Mouse (Mus musculus): ENCODE results near the gene Ptger3.
A peak's percentile ranks its signal among the peaks of the same experiment; 100 is the strongest.

Ptger3 gene

DNA sequence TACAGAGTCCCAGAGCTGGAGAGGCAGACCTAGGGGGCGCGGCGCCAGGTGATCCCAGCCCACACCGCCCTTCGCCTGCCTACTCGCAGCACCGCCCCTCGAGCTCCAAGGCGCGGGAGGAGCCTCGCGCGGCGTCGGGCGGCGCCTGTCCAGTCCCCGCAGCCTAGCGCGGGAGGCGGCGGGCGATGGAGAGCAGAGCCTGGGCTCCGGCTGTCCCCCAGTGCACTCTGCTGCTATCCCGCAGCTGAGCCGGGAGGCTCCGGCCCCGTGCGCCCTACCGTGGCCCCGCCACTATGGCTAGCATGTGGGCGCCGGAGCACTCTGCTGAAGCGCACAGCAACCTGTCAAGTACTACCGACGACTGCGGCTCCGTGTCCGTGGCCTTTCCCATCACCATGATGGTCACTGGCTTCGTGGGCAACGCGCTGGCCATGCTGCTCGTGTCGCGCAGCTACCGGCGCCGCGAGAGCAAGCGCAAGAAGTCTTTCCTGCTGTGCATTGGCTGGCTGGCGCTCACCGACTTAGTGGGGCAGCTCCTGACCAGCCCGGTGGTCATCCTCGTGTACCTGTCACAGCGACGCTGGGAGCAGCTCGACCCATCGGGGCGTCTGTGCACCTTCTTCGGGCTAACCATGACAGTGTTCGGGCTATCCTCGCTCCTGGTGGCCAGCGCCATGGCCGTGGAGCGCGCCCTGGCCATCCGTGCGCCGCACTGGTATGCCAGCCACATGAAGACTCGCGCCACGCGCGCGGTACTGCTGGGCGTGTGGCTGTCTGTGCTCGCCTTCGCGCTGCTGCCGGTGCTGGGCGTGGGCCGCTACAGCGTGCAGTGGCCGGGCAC lies at the start of gene Ptger3:
Gene Ptger3, plus strand, starts transcription at position 168 of the 841 bp plus-strand sequence.
- DNase-seq = peak; percentile 8 to 49

DNA sequence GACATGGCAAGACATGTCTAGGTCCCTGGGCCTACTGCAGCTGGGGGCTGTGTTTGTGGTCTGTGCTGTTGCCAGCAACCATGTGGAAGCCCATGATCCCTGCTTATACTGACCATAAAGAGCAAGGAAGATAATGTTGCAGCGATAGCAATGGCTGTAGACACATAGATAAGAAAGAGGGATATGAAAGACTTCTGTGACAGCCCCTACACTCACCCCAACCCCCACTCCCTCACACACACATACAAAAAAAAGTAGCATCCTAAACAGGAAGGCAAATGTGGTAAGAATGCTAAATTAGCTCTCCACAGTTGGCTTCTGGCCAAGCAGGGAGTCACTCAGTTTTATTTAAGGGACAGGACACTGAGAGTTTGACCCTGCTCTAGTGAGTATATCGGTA lies 48.7 kb upstream of the Ptger3 start:
- no peak for DNase-seq

DNA sequence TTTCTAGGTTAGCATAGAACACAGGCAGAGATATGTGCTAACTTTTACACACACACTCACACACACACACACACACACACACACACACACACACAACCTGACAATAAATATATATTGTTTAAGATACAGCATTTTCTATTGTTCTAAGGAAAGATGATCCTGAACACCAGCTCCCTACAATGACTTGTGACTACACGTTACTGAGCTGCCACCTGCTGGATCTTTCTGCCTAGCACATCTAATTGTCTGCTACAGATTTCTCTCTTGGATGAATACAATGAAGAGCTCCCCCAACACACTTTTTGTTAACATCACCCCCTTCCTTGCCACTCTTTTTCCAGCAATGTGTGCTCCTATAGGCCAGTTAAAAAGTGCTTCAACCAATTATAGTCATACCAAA lies 46.3 kb upstream of the Ptger3 start:
- DNase-seq = peak in 1 of 2 experiments; percentile 17

DNA sequence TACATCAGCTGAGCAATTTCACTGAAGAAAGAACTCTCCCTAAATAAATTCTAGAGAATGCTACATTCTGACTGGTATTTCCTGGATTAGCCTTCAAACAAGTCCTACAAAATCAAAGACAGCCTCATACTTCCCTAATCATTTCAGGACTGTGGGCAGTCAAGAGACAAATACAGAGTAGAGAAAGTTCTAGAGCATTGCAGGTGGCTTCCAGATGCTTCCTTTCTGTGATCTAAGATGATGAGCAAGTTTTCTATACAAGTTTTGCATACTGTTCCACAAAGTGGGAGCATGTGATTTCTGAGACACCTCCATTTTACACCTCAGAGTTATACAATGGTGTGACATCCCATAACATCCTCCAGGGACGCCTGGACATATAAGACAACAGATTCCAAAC lies 42.9 kb upstream of the Ptger3 start:
- DNase-seq = no peak

DNA sequence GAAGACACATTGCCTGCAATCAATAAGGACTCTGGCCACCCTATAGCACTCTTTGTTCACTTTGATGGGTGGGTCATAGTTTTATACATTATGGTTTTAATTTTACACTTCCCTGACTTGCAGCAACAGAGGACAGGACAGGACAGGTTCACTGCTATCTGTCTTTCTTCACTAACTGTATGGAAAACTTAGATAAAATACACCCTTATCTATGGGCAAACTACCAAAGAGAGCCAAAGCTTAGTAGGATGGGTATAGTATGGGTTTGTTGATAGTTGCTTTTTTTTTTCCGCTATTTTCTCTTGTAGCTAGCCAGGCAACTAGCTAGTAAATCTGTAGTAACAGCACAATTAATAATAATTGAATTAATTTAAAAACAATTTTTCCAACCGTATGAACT lies 35.1 kb upstream of the Ptger3 start:
- DNase-seq = no peak

DNA sequence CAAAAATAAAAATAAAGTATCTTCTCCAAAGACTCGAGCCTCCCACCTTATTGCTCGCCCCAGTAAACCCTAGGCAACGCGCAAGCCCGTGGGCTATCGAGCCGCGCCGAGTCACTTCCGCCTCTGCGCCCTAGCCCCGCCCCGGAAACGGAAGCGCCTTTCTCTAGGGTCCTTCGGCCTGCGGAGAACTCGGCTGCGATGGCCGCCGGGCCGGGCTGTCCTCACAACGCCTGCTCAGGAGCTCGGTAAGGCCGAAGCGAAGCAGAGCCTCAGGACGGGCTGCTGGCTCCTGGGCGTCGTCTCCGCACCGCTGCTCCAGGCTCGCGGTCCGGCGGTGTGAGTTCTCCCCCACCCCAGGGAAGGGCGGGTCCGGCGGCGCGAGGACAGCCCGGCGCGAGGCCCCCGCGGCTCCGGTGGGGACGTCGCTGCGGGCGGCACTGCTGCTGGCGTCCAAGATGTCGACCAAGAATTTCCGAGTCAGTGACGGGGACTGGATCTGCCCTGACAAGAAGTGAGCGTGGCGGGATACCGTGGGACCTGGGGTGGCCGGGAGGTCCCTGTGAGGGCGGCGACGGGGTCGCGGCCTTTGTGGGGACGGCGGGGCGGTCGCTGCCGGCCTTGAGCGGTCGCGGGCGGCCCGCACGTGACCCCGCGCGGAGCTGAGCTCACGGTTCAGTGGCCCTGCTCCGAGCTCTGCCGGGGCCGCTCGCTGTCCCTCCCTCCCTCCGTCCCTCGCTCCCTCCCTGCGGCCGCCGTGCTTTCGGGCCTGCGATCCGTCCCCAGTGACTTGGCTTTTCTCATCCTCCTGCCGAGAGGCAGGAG lies 32.5 kb upstream of the Ptger3 start, which contains the start of gene Zranb2:
Gene Zranb2, plus strand, starts transcription at position 197 of the 822 bp plus-strand sequence.
- DNase-seq = peak; percentile 94

DNA sequence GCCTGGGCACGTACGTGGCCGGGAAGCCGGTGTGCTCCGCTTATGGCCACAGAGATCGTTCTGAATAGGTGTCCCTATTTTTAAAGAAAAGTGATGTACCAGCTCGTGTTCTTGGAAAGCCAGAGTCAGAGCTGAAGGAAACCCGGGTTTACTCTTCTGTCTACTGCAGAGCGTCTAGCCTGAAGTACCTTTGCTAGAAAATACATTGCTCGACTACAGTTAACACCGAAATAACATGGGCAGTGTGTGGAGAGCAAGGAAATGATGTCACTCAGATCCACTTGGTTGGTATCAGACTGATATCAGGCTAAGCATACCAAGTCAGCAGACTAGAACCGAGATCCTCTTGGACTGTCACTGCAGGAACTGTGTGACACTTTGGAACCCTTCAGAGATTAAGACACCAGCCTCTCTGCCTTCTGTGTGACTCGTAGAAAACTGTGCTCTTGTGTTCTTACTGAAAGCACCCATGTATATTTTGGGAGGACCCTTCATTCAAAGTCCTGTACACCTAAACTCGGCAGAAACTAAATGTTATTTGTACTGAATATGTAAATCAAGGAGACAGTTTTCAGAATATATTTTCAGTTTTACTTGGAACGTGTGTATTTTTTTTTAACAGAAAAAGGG lies 31.8 kb upstream of the Ptger3 start:
- no peak for DNase-seq

DNA sequence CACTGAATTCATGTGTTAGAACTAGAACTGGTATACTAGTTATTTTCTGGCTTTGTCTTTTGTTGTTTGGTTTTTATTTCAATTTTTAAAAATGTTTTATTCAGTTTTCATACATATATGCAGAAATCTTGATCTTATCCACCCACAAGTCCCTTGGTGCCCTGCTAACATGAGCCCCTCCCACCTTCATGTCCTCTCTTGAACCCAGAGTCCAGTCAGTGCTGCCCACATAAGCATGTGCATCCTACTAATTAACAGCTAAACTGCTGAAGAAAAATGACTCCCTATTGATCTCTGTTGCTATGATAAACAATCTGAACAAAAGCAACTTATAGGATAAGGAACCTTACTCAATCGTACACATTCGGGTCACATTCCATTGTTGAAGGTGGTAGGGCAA lies 17.4 kb upstream of the Ptger3 start:
- no peak for DNase-seq

DNA sequence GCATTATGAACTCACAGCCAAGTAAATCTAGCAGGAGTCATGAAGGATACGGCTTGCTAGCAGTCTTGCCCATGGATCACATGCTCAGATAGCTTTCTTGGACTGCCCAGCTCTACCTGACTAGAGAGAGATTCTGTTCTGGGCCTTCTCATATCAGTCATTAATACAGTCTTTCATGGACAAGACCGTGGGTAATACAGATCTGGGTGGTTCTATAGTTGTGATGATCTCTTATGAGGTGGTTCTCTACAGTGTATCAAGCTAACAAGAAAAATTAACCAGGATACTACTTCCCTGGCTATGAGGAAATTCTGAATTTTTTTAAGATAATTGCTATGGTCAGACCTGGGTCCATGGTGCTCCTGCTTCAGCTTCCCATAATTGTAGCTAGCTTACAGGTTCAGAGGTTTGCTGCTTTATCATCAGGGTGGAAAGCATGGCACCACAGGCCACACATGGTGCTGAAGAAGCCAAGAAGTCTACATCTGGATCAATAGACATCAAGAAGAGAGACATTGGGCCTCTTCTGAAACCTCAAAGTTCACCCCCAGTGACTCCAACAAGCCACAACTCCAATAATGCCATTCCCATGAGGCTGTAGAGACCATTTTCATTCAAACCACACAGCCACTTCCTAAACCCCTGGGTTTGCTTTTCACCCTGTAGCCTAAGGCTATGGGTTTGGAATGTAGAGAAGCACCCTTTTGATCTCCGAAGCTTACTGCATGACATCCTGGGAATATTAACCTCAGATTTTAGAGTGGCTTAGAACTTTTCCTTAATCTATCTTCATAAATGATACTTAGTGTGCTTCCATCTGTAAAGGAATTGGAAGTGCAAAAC lies 16.7 kb upstream of the Ptger3 start:
- DNase-seq = no peak

DNA sequence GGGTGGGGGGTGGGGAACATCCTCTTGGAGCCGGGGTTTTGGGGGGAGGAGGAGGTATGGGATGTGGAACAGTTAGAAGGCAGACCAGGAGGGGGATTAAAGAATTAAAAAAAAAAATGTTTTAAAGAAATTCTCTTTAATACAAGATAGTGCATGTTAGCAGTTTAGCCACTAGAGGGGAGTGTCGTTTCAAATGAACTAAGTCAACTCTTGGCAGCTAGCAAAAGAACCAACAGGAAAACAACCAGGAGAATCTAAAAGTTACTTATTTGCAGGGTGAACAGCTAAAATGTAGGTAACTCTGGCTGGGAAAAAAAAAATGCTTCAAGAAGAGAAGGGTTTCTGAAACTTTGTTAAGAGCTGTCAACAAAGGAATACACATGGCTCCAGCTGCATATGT lies 1.5 kb upstream of the Ptger3 start:
- peak in 1 of 2 experiments; percentile 18 for DNase-seq

DNA sequence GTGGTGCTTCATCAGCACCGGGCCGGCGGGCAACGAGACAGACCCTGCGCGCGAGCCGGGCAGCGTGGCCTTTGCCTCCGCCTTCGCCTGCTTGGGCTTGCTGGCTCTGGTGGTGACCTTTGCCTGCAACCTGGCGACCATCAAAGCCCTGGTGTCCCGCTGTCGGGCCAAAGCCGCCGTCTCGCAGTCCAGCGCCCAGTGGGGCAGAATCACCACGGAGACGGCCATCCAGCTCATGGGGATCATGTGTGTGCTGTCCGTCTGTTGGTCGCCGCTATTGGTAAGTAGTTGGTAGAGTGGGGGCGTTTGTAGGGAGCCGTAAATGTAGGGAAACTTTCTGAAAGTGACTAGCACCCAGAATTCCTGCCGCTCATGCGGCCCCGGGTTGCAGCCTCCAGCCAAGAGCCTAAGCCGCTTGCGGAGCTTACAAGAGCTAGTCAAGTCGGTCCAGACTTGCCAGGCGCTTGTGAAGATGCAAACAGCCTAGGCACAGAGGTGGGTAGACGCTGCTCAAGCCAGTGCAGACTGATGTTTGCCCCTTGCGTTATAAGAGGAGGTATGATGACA lies 957 bp downstream of the Ptger3 start:
- peak in 1 of 2 experiments; percentile 51 for DNase-seq

DNA sequence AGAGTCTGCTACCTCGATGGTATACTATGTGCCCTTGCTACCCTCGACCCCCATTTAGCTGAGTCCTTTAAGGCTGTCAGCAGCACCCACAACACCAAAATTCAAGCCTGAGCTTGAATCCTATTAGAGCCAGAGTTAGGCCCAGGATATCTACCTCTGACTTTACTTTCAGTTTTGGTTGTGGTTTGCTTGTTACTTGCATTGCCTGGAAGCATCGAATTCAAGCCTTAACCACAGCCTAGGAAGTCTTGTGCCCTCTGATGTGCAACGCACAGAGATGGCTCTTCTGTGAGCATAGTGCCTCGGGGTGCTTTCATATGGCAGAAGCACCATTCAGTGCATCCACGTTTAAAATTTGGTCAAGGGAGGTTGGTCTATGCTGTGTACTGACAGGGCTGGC lies 5.3 kb downstream of the Ptger3 start:
- no peak for DNase-seq

DNA sequence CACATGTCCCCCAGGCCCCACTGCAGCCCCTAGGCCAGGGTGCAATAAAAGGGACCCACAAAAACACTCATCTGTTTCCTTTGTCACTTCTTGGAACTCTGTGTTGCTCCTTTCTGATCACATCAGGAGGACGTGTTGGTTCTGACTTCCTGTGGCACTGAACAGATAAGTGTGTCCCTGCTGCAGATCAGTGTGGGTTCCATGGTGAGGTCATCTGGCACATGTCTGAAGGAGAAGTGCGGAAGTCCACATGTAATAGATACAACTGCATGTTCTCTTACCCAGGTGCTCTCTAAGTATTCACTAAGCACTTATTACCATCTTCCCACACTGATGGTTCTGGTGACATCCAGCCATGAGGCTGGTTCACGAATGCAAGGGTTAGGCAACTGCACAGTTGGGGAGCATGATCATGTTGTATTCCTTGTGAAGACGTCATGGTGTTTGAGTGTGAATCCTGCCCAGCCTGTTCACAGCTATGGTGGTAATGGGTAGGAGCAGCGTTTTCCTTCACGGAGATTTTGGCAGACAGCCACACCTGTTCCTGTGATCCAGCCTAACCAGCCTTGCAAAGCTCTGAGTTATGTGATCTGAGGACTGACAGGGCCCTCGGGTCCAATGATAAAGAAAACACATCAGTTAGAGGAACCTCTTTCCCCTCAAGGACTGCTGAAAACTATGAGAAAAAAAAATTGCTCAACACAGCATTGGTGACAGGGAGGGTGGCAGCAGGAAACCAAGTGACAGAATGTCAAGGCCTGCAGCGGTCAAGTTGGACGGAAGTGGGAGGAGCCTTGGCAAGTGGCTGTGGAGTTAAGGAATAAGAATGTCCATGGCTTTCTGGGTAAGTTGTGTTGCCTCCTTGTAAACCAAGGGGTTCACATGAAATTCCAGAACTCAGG lies 9.0 kb downstream of the Ptger3 start:
- DNase-seq = peak; percentile 26 to 47

DNA sequence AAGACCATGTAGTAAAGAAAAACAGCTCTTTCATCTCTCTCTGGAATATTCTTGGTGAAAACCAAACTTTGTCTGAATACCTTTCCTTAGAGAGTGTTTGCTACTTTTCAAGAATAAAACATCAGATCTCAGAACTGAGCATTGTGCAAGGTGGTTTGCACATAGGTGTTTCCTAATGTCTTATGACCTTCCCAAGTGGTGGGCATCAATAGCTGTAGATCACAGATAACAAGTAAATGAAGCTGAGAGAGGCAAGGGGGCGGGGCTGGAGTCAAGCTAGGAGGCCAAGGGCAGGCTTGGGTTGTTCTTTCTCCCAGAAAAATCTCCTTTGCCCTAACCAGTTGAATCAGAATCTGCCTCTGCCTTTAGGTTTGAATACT lies 9.6 kb downstream of the Ptger3 start:
- DNase-seq = no peak

DNA sequence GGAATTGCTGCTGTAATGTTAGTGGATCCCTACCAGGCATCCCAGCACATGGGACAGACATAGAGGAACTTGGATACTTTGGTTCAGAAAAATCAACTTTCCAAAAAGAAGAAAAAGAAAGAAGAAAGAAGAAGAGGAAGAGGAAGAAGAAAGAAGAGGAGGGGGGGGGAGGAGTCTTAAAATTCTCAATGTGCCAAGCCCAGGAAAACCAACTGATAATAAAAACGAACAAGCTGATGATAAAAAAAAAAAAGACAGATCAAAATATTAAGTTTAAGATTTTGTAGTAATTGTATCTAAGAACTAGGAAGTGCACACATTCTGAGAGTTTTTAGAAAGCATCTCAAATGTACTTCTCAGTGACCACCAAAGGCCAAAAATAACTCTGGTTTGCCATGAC lies 10.2 kb downstream of the Ptger3 start:
- no peak for DNase-seq

DNA sequence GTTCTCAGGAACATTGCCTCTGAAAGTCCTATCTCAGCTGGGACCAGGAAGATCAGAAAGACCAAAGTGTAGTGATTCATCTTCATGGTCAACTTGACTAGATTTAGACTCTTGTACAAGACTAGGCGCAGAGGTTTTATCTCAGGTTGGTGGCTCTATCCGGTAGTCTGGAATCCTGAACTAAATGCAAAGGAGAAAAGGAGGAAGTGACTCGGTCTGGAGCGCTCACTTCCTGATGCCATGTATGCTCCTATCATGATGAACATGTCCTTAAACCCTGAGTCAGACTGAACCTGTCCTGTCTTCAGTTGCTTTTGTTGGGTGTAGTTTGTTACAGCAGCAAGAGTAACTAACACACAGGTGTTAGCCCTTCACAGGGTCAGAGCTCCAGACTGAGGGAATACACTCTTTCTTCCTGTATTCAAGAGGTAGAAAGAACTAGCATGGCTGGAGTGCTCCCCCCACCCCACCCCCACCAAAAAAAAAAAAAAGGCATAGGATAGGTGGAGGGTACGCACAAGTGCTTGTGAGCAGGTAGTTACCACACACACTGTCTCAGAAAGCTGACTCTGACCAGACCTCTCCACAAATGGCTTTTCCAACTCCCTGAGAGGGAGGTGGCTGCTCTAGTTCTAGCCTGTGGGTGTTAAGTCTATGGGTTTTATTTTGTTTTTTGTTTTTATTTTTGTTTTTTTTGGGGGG lies 11.9 kb downstream of the Ptger3 start:
- DNase-seq = no peak

DNA sequence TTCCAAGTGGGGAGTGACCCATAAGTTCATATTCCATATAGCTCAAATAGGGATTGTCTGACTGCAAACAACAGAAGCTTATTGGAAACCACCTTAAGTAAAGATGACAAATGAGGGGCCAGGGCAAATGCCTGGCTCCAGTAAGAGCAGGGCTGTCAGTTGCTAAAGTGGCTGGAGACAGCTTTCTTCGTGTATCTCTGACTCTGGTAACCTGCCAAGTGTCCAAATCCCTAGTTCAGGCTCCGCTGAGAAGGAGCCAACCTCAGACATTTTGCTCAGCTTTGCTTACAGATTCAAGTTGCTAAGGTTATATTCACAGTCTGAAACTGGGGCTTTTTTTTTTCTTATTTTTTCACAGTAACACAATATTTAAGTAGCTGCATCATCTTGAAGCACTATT lies 12.7 kb downstream of the Ptger3 start:
- DNase-seq = peak in 1 of 2 experiments; percentile 13

DNA sequence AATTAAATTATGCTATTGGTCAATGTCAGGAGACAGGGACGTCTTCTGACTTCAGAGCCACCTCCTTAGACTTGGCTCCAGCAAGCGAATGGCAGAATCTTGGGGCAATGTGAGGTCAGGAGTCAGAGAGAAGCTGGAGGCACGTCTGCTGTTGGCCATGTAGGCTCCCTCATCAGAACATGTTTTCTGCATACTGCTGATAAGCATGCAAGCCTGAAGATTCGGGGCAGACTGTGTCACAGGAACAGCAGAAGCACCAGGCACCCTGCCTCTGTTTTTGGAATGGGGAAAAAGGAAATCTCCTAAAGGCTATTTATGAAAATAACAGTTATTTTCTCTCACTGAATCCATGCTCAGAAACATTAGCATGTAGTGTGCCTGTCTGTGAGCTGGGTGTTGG lies 13.6 kb downstream of the Ptger3 start:
- peak in 1 of 2 experiments; percentile 32 for DNase-seq

DNA sequence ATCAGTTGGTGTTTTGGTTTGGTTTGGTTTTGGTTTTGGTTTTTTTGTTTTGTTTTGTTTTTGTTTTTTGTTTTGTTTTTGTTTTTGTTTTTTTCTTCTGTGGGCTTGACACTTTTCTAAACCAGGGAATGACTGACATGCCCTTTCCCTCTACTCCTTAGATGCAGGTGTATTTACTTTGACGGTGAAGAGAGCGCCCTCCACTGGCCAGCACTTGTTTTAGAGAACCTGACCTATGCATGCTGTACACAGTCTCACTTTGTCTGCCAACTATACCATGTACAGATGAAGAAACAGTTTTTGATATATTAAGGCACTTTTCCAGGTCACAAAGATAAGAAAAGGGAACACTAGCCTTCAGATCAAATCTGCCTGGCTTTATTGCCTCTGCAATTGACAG lies 15.1 kb downstream of the Ptger3 start:
- no peak for DNase-seq

DNA sequence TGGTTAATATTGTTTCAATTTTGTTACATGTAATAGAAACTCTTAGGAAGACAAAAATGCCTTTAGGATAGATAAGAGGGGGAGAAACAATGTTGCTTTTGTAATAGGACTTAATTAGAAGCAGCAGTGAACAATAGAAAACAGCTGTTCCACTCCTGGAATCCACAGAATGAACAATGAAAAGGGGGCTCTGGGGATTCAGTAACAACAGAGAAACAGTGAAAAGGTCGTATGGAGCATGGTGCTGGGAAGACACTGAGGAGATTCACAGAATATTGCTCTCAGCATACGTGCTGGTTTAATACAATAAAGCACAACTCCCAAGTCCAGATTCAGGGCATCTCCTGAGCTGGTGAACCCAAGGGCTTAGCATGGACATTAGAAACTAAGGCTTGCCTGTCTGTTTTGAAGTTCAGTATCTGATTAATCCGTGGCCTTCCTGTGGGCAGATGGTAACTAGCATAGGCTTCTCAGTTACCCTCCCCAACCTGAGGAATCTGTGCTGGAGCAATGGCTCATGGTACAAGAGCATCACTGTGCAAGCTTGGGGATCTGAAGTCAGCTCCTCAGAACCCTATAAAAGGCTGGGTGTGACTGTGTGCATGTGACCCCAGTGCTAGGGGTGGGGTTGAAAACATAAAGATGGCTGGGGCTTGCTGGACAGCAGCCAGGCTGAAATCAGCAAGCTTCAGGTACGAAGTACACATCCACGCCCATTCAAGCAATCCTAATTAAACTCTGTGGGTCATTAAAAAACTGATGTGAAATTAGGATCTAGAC lies 16.1 kb downstream of the Ptger3 start:
- DNase-seq = no peak
